17 mouse cellular contexts compared by ENCODE assay signal in genomic region chr1:181877088-181877487, GRCm38 (mm10). TPM values are rescaled to one million over a fixed set of nuclear protein-coding genes. Genes with fewer than 3 reads are reported as not detected.
A peak's percentile ranks its signal among the peaks of the same experiment; 100 is the strongest.
DNase-seq lines count a peak whose midpoint lies in the region; ATAC-seq and TF ChIP-seq lines count a peak whose summit lies in the region.
"Had no signal": no experiment of that assay in that cellular context is flagged by ENCODE, and none has a peak within 500 bp of the region (broad histone marks: within the 10 kb centered on the region; RNA-seq: fewer than 3 reads in every experiment).

No protein-coding gene starts in this region.

- no peak for TF ChIP-seq CTCF in midbrain, postnatal 0 days (IDR thresholded peaks at IDR 0.05)
- TF ChIP-seq CTCF in stomach, postnatal 0 days (IDR thresholded peaks at IDR 0.05; ENCODE audit: low read depth) = no peak

- intact Hi-C loops in heart, postnatal 10 days (cut with DNase I) = no loop called here

- H3K9ac ChIP-seq in midbrain, postnatal 0 days (replicated peaks; ENCODE audit: low read length, poor library complexity, severe bottlenecking) = no peak overlapping the region
- no peak overlapping the region for H3K9ac ChIP-seq in midbrain, embryonic 15.5 days
- H3K9ac ChIP-seq in stomach, postnatal 0 days (ENCODE audit: low read length) = no peak overlapping the region
- H3K9ac ChIP-seq: embryonic facial prominence, embryonic 13.5 days; forebrain, embryonic 13.5 days; hindbrain, embryonic 12.5 days; liver, embryonic 15.5 days; midbrain, embryonic 13.5 days had no signal

- no peak for TF ChIP-seq EP300 in stomach, postnatal 0 days (optimal IDR thresholded peaks at IDR 0.05)

- H3K27ac ChIP-seq in midbrain, postnatal 0 days (ENCODE audit: low read depth, low read length) = no peak overlapping the region
- H3K27ac ChIP-seq in midbrain, embryonic 15.5 days = no peak overlapping the region
- no peak overlapping the region for H3K27ac ChIP-seq in stomach, postnatal 0 days (replicated peaks)
- H3K27ac ChIP-seq: embryonic facial prominence, embryonic 13.5 days; forebrain, embryonic 13.5 days; hindbrain, embryonic 12.5 days; liver, embryonic 15.5 days; midbrain, embryonic 13.5 days had no signal

- H3K4me2 ChIP-seq in midbrain, postnatal 0 days (ENCODE audit: low read depth, low read length, poor library complexity, severe bottlenecking) = no peak overlapping the region
- no peak overlapping the region for H3K4me2 ChIP-seq in midbrain, embryonic 15.5 days
- no peak overlapping the region for H3K4me2 ChIP-seq in stomach, postnatal 0 days (replicated peaks; ENCODE audit: low read depth)
- H3K4me2 ChIP-seq: embryonic facial prominence, embryonic 13.5 days; forebrain, embryonic 13.5 days; heart, embryonic 11.5 days; hindbrain, embryonic 12.5 days; liver, embryonic 15.5 days; midbrain, embryonic 13.5 days had no signal

- DNase-seq in heart, adult 11 months = peak; percentile 87
- no peak for DNase-seq in heart, postnatal 10 days
- DNase-seq in midbrain, postnatal 0 days (ENCODE audit: low spot score) = peak; percentile 42
- DNase-seq in stomach, postnatal 0 days (ENCODE audit: low spot score) = peak; percentile 39
- no peak for DNase-seq in c-Kit-positive CD71-positive TER-119-positive erythroid progenitor cells, embryonic 14.5 days (ENCODE audit: low spot score)
- DNase-seq: kidney, adult 9 months; right cerebral cortex, adult 18-20 months; thymus, postnatal 4 days had no signal

- H3K9me3 ChIP-seq in midbrain, postnatal 0 days (ENCODE audit: low read length) = no peaks in the 10 kb centered on the region
- no peaks in the 10 kb centered on the region for H3K9me3 ChIP-seq in midbrain, embryonic 15.5 days
- H3K9me3 ChIP-seq in stomach, postnatal 0 days (ENCODE audit: control insufficient read depth, low read length) = no peaks in the 10 kb centered on the region
- H3K9me3 ChIP-seq: embryonic facial prominence, embryonic 13.5 days; forebrain, embryonic 13.5 days; hindbrain, embryonic 12.5 days; liver, embryonic 15.5 days; midbrain, embryonic 13.5 days had no signal

- H3K4me3 ChIP-seq in midbrain, postnatal 0 days (ENCODE audit: low read depth, low read length) = no peak overlapping the region
- H3K4me3 ChIP-seq in midbrain, embryonic 15.5 days = no peak overlapping the region
- no peak overlapping the region for H3K4me3 ChIP-seq in stomach, postnatal 0 days (ENCODE audit: low read depth, low read length)
- H3K4me3 ChIP-seq: embryonic facial prominence, embryonic 13.5 days; forebrain, embryonic 13.5 days; hindbrain, embryonic 12.5 days; liver, embryonic 15.5 days; midbrain, embryonic 13.5 days had no signal

- H3K36me3 ChIP-seq in midbrain, postnatal 0 days (ENCODE audit: insufficient read depth, low read length) = no peaks in the 10 kb centered on the region
- H3K36me3 ChIP-seq in midbrain, embryonic 15.5 days (replicated peaks) = no peaks in the 10 kb centered on the region
- no peaks in the 10 kb centered on the region for H3K36me3 ChIP-seq in stomach, postnatal 0 days (ENCODE audit: control insufficient read depth, insufficient read depth, low read length)
- H3K36me3 ChIP-seq: embryonic facial prominence, embryonic 13.5 days; hindbrain, embryonic 12.5 days; liver, embryonic 15.5 days; midbrain, embryonic 13.5 days had no signal

- H3K27me3 ChIP-seq in midbrain, postnatal 0 days (ENCODE audit: insufficient read depth, low read length) = no peaks in the 10 kb centered on the region
- no peaks in the 10 kb centered on the region for H3K27me3 ChIP-seq in midbrain, embryonic 15.5 days (replicated peaks)
- H3K27me3 ChIP-seq in stomach, postnatal 0 days (ENCODE audit: control insufficient read depth, insufficient read depth, low read length) = no peaks in the 10 kb centered on the region
- H3K27me3 ChIP-seq: embryonic facial prominence, embryonic 13.5 days; forebrain, embryonic 13.5 days; liver, embryonic 15.5 days; midbrain, embryonic 13.5 days had no signal

- H3K4me1 ChIP-seq in midbrain, postnatal 0 days (ENCODE audit: insufficient read depth, low read length) = no peaks in the 10 kb centered on the region
- peaks cover 9% of the 10 kb centered on the region; the same call in 1 of the 2 replicates for H3K4me1 ChIP-seq in midbrain, embryonic 15.5 days
- no peaks in the 10 kb centered on the region for H3K4me1 ChIP-seq in stomach, postnatal 0 days (replicated peaks; ENCODE audit: control insufficient read depth, insufficient read depth)
- H3K4me1 ChIP-seq: midbrain, embryonic 13.5 days had no signal

- ATAC-seq in midbrain, postnatal 0 days (ENCODE audit: low FRiP score) = no peak
- no peak for ATAC-seq in midbrain, embryonic 15.5 days (replicated peaks)
- ATAC-seq in inflammation-experienced regulatory T-cells, adult 6 months = peak; percentile 57
- peak; percentile 27; the same call in 1 of the 2 replicates for ATAC-seq in stomach, postnatal 0 days (ENCODE audit: low FRiP score, low TSS enrichment)
- ATAC-seq in megakaryocyte-erythroid progenitor cell, adult 5-6 weeks (replicated peaks; ENCODE audit: low FRiP score, low TSS enrichment, poor library complexity, severe bottlenecking) = no peak
- ATAC-seq: forebrain, embryonic 13.5 days; midbrain, embryonic 13.5 days had no signal

- WGBS in midbrain, postnatal 0 days = 64% methylated on average over 5 of the region's 5 CpGs
- WGBS in midbrain, embryonic 15.5 days = 62% methylated on average over 5 of the region's 5 CpGs
- WGBS in stomach, postnatal 0 days = 26% methylated on average over 5 of the region's 5 CpGs

RNA-seq across cellular contexts. Expression of gene Lbr, which starts 34.2 kb away (rescaled TPM):
- 10 to 100 TPM; 35.0 to 36.3 TPM for total RNA-seq in heart, postnatal 10 days (2021)
- total RNA-seq in midbrain, postnatal 0 days (2014; rRNA removed) = 22.1 and 22.3 TPM in 2 replicates
- polyA plus RNA-seq in midbrain, postnatal 0 days (2015; fragmentation: Nextera tagmentation; extraction: Ambion mirVana) = 20.2 and 20.3 TPM in 2 replicates
- 27.9 and 32.1 TPM in 2 replicates for polyA plus RNA-seq in midbrain, embryonic 15.5 days (2015; fragmentation: Nextera tagmentation; extraction: Ambion mirVana)
- 100 to 1,000 TPM; 309 to 585 (median 335) TPM for polyA plus RNA-seq in inflammation-experienced regulatory T-cells, adult 6 months (2017; shearing (Covaris generic))
- 46.8 and 49.8 TPM in 2 replicates for polyA plus RNA-seq in stomach, postnatal 0 days (2015; fragmentation: Nextera tagmentation; extraction: Ambion mirVana)
- 130 and 132 TPM in 2 replicates for total RNA-seq in megakaryocyte-erythroid progenitor cell, adult 5-6 weeks (2014; fragmentation: Nextera tagmentation)
- total RNA-seq in megakaryocyte-erythroid progenitor cell, adult 5-6 weeks (2017) = 140 and 171 TPM in 2 replicates

Comparison
In these comparisons a context has a peak if more than half of its experiments do, and no peak if none do; other contexts are left out.
1. DNase-seq: peak in heart, adult 11 months (single experiment), midbrain, postnatal 0 days (single experiment) and stomach, postnatal 0 days (single experiment); none in heart, postnatal 10 days (0 of 2) and c-Kit-positive CD71-positive TER-119-positive erythroid progenitor cells, embryonic 14.5 days (single experiment).
2. ATAC-seq: peak in inflammation-experienced regulatory T-cells, adult 6 months (single experiment) and stomach, postnatal 0 days (single experiment); none in midbrain, postnatal 0 days (single experiment), midbrain, embryonic 15.5 days (single experiment) and megakaryocyte-erythroid progenitor cell, adult 5-6 weeks (single experiment).